Mouse (Mus musculus) mouse trophoblast stem cell (cell line): ENCODE results near the gene Mthfd1l.

Source experiments
- in situ Hi-C, 2 experiments: fragments of 300-500 bp; cut with MseI, MboI; formaldehyde crosslinking; loops; 2 replicates in 1 of 2; 3 replicates in 1 of 2; pipeline ENCODE4 v1.15.1; 2025

The Mthfd1l gene

DNA sequence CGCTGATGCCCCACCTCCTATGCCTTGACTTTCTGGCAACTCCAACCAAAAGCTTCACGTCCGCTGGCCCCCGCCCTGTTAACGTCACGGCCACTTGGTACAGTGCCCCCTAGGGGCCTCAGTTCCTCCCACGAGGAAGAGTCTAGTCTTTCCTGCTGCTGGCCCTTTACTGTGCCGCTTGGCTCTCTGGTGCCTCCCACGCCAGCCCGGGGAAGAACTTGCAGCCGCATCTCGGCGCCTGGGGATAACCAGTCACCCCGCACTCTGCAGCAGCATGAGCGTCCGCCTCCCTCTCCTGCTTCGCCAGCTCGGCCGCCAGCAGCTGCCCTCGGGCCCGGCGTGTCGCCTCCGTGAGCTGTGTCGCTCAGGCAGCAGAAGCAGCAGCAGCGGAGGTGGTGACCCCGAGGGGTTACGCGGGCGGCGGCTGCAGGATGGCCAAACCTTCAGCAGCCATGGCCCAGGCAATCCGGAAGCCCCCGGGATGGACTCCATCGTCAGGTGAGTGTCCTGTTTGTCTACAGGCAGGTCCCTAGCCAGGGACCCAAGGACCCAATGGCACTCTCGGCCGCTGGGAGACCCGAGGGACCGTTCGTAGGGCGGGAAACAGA lies at the start of gene Mthfd1l:
TSS of gene Mthfd1l (plus strand) at position 138 of the 608 bp plus-strand sequence.
- in situ Hi-C loops: loop anchor here in 1 of 2 experiments (25.0 kb wide), 1 partner anchor 636 kb away; no protein-coding TSS in a partner anchor

DNA sequence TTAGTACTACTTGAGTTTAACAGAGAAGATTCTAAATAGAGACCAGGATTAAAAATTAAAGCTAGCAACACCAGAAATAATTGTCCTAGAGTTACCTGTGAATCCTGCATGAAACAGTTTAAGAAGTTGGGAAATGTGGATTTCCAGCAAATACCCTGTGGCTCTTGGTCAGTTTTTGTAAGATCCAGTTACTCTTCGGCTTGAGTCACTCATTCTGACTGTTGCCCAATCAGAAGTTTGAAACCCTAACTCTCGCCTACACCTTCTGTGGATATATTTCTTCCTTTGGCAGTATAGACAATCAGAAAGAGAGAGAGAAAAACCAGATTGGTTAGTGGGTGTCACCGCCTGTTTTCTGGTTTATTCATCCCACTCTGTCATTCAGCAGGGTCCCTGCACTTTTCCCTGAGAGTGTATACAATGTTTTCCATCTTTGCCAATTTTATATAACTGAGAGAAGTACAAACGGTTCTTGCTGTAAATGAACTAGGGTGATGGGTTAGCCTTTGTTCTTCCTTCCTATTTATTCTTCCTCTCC lies 44.8 kb upstream of the Mthfd1l start:
- in situ Hi-C loops: loop anchor here in 1 of 2 experiments (25.0 kb wide), 1 partner anchor 591 kb away; no protein-coding TSS in a partner anchor

DNA sequence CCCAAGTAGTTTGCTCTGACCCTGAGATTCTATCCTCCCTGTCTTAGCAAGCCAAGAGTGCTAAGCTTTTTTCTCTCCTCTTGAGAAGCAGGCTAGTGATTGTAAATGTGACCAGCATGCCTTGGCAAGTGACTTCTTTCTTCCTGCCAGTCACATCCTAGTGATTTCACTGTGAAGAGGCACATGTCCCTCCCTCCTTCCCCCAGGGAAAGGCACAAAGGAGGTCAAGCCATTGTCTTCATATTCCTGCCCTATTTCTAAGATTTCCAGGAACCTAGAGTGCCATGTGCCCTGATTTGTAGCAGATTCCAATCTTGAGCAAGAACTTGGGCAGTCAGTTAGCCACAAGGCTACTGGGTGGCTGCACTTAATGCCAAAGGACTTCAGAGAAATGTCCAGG lies 41.1 kb upstream of the Mthfd1l start:
- in situ Hi-C loops: loop anchor here in 1 of 2 experiments (25.0 kb wide), 1 partner anchor 595 kb away; no protein-coding TSS in a partner anchor

DNA sequence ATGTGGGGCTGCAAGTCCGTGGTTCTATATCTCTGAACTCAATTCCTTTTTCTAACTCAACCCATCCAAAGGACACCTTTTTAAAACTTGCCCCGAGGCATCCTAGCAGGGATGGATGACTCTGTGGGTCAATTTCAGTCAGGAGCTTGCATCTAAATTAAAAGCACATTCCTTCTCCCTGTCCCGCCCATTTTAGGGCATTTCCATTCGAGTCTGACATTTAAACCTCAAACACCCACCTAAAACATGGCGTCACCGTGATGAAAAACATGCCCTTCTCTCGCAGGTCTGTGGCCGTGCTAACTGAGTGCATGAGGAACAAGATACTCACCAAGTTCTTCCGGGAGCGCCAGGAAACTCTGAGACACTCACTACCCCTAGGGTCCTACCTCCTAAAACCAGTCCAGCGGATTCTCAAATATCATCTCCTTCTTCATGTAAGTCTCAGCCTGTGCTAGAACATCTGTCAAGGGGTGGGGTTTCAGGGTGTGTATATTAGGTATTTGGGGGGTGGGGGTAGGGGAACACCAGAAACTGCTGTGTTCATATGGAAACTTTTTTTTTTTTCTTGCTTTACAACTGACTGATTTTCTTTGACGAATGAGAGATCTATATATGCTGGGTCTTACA lies 39.5 kb upstream of the Mthfd1l start:
- in situ Hi-C loops: loop anchor here in 1 of 2 experiments (25.0 kb wide), 1 partner anchor 596 kb away; no protein-coding TSS in a partner anchor

DNA sequence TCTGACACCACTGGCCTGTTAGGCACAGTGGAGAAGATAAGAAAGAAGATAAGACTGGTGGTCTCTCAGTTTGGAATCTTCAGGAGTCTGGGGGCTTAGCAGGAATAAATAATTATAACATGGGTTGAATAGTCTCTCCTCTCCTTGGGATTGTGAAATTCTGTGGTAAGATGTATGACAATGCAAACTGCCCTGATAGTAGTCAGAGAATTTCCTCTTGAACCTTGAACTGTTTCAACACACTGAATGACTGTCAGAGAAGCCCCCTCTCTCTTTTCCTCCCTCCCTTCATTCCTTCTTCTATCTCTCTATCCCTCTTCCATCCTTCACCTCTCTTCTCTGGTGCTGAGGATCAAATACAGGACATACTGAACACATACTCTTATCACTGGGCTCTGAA lies 36.1 kb upstream of the Mthfd1l start:
- in situ Hi-C loops: loop anchor here in 1 of 2 experiments (25.0 kb wide), 1 partner anchor 600 kb away; no protein-coding TSS in a partner anchor

DNA sequence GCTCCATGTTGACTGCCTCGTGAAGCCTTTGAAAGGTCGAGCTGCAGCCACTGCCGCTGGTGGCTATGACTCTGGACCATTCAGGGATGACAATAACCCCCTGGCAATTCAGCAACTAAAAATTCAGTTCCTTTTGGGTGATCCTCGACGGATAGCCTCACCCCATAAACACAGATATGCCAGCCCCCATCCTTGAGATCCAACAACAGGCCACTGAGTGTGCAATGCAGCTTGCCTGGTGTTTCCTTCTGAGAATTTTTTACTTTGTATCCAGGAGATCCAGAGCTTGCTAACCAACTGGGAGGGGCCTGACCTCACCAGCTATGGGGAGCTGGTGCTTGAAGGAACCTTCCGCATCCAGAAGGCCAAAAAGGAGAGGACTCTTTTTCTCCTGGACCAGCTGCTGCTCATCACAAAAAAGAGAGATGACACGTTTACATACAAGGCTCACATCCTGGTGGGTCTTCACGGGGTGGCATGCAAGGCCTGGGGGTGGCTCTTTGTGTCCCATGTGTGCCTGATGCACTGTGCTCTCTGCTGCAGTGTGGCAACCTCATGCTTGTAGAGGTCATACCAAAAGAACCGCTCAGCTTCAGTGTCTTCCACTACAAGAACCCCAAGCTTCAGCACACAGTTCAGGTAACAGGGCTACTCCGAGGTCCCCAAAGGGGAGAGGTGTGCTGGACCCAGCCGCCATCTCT lies 32.9 kb upstream of the Mthfd1l start:
- in situ Hi-C loops: loop anchor here (5.0 to 25.0 kb wide), 6 partner anchors 133 to 603 kb away; no protein-coding TSS in a partner anchor

DNA sequence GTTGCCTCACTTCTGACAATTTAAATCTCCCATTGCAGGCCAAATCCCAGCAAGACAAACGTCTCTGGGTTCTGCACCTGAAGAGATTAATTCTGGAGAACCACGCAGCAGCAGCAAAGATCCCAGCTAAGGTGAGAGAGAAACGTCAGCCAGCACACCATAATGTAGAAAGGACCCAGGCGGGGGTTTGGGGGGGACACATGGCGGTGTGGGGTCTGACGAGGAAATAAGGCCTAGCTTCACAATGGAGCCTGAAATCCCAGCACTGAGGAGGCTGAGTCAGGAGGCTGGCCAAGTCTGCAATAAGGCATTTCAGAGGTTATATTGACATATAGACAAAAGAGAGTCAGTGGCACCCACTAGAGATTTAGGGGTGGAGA lies 32.3 kb upstream of the Mthfd1l start:
- in situ Hi-C loops: loop anchor here (5.0 to 25.0 kb wide), 6 partner anchors 133 to 603 kb away; no protein-coding TSS in a partner anchor

DNA sequence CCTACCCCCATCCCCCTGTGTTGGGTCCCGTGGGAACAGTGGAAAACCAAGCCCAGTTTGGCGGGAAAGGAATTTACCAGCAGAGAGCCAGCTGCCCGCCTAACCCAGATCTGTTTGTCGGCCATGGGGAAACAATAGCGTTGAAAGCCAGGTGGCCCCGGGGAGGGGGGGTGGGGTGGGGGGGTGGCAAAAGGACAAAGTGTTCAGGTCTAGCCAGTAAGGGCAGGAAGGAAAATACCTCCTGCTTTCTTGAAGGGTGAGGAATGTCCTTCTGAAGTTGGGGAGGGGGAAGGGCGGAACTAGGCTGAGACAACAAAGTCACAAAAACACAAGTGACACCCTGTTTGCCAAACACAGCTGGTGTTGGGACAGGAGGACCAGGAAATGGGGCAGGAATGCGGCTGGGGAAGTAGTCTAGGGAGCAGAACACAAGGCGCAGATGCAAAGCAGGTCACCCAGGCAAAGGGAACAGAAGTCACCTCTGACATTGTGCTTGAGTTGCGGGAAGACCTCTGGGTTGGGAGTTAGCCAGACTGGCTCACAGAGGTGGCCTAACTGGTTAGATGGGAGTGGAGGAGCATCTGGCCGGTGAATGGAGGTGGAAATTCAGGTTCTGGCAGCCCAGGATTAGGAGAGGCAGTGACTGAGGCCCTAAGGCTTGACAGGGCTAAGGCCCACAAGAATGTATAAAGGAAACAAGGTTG lies 31.7 kb upstream of the Mthfd1l start:
- in situ Hi-C loops: loop anchor here (5.0 to 25.0 kb wide), 6 partner anchors 134 to 604 kb away; no protein-coding TSS in a partner anchor

DNA sequence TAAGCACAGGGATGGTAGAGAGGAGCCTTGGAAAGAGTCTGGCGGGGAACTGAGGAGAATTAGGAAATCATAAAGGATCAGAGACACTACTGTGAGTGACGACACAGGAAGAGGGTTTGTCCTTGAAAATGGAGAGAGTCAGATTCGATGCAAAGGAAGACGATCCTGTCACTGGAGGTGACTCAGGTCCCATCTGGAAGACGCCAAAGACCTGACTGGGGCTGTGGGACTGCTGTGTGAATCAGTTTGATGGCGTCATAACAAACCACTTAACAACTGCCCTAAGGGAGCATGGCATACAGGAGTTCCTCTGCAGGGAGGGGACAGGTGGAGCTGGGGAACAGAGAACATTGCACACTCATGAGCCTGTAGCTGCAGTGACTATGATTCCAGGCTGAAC lies 30.6 kb upstream of the Mthfd1l start:
- in situ Hi-C loops: loop anchor here (5.0 to 25.0 kb wide), 6 partner anchors 135 to 605 kb away; no protein-coding TSS in a partner anchor

DNA sequence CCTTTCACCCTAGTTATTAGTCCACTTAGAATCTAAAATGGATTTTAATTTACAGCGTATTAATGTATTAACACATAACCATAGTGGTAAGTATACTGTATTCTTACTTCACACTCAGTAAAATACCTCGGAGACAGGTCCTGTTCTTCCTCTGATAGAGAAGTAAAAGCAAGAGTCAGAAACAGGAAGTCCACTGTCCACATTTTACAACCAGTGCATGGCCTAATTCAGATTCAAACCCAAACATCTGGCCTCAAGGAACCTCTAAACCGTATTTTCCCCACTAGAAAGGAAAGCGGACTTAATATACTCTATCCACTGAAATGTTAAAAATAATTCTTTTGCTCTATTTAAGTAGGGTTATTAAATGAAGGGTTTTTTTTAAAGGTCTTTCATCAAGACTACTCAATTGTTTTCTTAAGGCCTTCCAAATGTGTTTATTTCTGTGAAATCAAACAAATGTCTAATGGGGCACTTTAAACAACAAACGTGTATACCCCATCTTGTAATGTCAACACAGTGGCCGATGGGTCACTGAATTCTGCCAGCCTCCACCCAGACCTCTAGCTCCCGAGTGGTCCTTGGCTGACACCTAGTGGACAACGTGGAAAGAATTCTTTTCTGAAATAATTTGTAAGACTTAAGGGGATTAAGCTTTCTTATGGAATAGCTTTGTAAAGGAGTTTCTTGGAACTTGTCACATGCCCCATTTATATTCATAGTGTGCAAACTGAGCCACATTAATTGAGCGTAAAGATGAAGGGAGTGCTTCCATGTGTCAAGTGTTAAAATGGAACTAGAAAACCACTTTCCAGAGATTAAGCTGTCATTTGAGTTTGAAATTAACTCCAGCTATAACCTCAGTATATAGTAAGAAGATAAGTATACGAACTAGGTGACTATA lies 29.2 kb upstream of the Mthfd1l start:
- in situ Hi-C loops: loop anchor here (5.0 to 25.0 kb wide), 6 partner anchors 136 to 606 kb away; no protein-coding TSS in a partner anchor

DNA sequence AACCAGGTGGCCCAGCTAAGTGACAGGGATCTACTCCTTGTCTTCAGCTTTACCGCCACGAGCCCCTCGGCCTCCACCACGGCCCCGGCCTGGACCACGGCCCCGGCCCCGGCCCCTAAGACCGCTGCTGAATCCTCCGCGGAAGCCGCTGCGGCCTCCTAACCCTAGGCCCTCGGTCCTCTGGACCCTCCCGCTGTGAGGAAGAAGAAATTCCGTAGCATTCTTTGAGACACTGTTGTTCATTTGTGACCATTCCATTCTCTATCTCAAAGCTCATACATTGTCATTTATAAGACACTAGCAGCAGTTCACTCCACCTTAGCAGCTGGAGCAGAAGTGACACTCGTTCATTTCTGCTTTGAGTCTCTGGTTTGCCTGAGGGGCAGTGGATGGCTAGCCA lies 26.0 kb upstream of the Mthfd1l start:
- in situ Hi-C loops: loop anchor here (10.0 to 25.0 kb wide), 5 partner anchors 142 to 610 kb away; no protein-coding TSS in a partner anchor

DNA sequence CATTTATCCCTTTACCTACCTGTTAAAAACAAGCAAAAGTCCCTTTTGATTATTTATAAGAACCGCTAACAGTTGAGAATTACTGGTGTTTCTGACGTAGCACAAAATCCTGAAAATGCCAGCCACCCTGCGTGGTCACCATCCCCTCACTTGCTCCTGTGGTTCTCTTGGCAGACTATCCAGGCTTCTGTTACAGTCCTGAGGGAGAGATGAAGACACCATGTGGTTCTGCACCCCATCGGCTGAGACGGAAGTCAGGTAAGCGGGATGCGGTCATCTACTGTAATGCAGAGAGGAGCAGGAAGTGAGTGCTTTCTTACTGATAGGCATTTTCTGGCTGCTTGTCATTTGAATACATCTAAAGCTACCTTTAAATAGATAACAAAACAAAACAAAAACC lies 25.6 kb upstream of the Mthfd1l start:
- in situ Hi-C loops: loop anchor here (10.0 to 25.0 kb wide), 5 partner anchors 143 to 610 kb away; no protein-coding TSS in a partner anchor

DNA sequence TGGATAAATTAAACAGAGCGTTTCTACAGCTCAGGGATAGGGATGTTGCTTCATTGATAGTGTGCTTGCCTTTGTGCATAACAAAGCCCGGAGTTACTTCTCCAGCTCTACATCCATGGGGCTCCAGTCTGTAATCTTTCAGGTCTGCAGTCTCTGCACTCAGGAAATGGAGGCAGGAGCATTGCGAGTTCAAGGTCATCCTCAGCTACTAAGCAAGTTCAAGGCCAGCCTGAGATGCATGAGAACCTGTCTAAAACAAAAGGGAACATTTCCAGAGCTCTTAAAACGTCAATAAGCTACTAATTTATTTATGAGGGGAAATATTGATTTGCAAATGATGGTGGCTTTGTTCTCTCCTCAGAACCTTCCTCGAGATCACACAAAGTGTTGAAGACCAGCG lies 23.6 kb upstream of the Mthfd1l start:
- in situ Hi-C loops: loop anchor here (10.0 to 25.0 kb wide), 5 partner anchors 145 to 612 kb away; no protein-coding TSS in a partner anchor

DNA sequence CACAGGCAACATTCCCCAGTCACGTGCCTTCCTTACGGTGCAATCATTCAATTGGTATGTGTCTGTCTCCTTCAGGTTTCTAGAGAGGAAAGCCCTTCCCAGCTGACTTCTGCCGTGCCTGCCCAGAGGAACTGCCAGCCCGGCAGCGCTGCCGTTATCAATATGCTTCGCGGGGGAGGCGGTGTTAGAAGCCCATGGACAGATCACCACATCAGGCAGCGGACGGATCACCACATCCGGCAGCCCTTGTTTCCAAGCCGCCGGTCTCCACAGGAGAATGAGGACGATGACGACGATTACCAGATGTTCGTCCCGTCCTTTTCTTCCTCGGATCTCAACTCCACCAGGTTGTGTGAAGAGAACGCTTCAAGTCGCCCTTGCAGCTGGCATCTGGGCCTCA lies 16.4 kb upstream of the Mthfd1l start:
- in situ Hi-C loops: loop anchor here in 1 of 2 experiments (25.0 kb wide), 1 partner anchor 619 kb away; no protein-coding TSS in a partner anchor

DNA sequence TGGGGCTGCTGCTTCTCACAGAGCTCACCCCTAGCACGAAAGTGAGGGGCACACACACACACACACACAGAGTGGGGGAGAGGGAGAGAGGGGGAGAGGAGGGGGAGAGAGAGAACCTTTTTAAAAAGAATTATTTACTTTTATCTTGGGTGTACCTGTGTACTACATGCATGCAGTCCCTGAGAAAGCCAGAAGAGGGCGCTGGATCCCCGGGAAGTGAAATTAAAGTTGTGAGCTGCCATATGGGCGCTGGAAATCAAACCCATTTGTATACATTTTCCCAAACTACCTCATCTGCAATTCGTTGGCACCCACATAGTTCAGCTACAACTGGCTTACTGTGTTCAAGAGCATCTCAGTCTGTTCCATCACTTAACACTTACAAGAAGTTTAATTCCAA lies 14.3 kb upstream of the Mthfd1l start:
- in situ Hi-C loops: loop anchor here in 1 of 2 experiments (25.0 kb wide), 1 partner anchor 621 kb away; no protein-coding TSS in a partner anchor

DNA sequence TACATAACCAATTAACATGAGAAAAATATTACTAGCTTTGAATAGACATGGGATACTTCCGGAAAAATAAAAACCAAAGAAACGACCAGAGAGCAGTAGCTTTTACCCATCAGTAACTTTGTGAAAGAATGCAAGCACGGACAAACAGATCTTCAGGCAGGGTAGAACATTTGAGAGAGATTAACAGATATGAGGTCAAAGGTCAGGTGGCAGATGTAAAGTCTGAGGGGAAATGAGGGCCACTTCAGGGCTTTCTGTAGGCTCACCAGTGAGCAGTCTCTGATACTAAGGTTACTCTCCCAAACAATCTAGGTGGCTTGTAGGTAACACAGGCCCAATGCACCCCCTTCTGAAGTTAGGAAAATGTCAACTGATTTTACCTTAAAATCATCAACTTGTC lies 3.9 kb upstream of the Mthfd1l start:
- in situ Hi-C loops: loop anchor here in 1 of 2 experiments (25.0 kb wide), 1 partner anchor 632 kb away; no protein-coding TSS in a partner anchor

DNA sequence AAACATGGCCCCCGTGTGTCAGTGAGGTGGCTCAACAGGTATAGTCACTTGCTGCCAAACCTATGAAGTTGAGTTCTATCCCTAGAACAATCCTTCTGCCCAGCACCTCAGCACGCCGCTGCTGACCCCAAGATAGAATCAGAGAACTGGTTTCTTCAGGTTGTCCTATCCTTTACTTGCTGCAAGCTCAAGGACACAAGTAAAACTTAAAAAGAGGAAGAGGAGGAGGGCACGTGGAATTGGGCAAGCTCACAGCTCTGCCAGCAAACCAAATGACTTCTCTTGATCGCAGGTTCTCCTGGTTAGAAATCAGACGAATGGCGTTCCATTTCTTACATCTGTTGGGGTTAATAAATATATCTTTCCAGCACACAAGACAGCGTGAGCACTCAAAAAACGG lies 681 bp upstream of the Mthfd1l start:
- in situ Hi-C loops: loop anchor here in 1 of 2 experiments (25.0 kb wide), 1 partner anchor 635 kb away; no protein-coding TSS in a partner anchor

DNA sequence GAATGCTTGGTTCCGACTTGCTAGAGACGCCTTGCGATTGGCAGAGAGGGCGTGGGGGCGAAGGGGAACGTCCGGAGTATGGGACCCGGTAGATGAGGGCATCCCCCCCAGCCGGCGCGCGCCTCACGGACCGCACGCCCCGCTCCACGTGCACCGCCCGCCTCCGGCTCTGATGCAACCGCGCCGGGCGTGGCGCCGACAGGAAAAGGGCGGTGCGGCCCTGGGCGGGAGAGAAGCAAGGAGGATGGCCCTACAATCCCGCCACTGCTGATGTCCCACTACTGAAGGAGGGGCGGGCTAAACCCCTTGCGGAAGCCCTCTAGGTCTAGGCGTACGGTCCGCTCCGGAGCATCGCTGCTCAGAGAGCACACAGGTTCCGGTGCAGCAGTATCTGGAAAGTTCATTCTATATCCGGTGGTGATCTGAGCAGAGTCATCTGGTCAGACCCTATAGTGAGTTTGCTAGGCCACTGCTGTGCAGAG lies 712 bp downstream of the Mthfd1l start:
- in situ Hi-C loops: loop anchor here in 1 of 2 experiments (25.0 kb wide), 1 partner anchor 636 kb away; no protein-coding TSS in a partner anchor

DNA sequence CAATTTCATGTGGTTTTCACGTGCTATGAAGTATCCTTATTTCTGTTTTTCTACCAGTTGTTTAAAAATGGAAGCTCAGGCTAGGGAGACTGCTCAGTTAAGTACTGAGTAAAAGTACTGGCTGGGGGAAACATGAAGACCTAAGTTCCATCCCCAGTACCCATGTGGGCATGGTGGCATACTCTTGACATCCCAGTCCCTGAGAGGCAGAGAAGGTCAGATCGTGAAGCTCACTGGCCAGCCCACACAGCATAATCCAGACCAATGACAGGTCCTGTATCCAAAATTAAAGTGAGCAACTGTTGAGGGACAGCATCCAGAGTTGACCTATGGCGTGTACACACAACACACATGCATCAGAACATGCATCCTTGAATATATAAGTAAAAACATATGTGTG lies 1.5 kb downstream of the Mthfd1l start:
- in situ Hi-C loops: loop anchor here in 1 of 2 experiments (25.0 kb wide), 1 partner anchor 637 kb away; no protein-coding TSS in a partner anchor
